Comparison of ENCODE assay signal across 28 mouse cellular contexts in genomic region chr11:119589242-119589641, GRCm38 (mm10). TPM values are rescaled to one million over a fixed set of nuclear protein-coding genes. Genes with fewer than 3 reads are reported as not detected.
DNase-seq lines count a peak whose midpoint lies in the region; ATAC-seq and TF ChIP-seq lines count a peak whose summit lies in the region.
"Had no signal": no experiment of that assay in that cellular context is flagged by ENCODE, and none has a peak within 500 bp of the region (broad histone marks: within the 10 kb centered on the region; RNA-seq: fewer than 3 reads in every experiment).

No protein-coding gene starts in this region.

- no peaks in the 10 kb centered on the region for H3K4me1 ChIP-seq in lung, postnatal 0 days (ENCODE audit: insufficient read depth, low read depth, low read length)
- peaks cover 18% of the 10 kb centered on the region for H3K4me1 ChIP-seq in embryonic facial prominence, embryonic 10.5 days

- no peak for ATAC-seq in lung, postnatal 0 days
- ATAC-seq in granulocyte monocyte progenitor cell, adult 5-6 weeks (replicated peaks; ENCODE audit: poor library complexity, severe bottlenecking): peak; percentile 90
- ATAC-seq: activated CD4-positive, CD25-positive, alpha-beta regulatory T cell, adult 4 months; forebrain, postnatal 0 days; liver, postnatal 0 days had no signal

- H3K4me3 ChIP-seq in lung, postnatal 0 days (ENCODE audit: low read depth, low read length): no peak overlapping the region
- H3K4me3 ChIP-seq in embryonic facial prominence, embryonic 10.5 days: no peak overlapping the region
- no peak overlapping the region for H3K4me3 ChIP-seq in layer of hippocampus, adult 2 months
- H3K4me3 ChIP-seq: embryonic facial prominence, embryonic 15.5 days; gastrocnemius, adult 2 months; heart, embryonic 12.5 days; midbrain, embryonic 10.5 days had no signal

- 73% methylated on average over 7 of the region's 7 CpGs for WGBS in lung, postnatal 0 days
- 85% methylated on average over 7 of the region's 7 CpGs for WGBS in embryonic facial prominence, embryonic 10.5 days

- no peaks in the 10 kb centered on the region for H3K27me3 ChIP-seq in lung, postnatal 0 days (replicated peaks; ENCODE audit: insufficient read depth, low read length)
- H3K27me3 ChIP-seq in embryonic facial prominence, embryonic 10.5 days (replicated peaks; ENCODE audit: low read depth, poor library complexity, severe bottlenecking): peaks cover 20% of the 10 kb centered on the region; the same call in 1 of the 2 replicates

- no peak overlapping the region for H3K4me2 ChIP-seq in lung, postnatal 0 days (replicated peaks; ENCODE audit: low read depth, low read length)
- H3K4me2 ChIP-seq: embryonic facial prominence, embryonic 15.5 days; heart, embryonic 12.5 days; hindbrain, embryonic 14.5 days had no signal

- peak; percentile 32 for DNase-seq in lung, postnatal 36 days
- no peak for DNase-seq in lung, postnatal 0 days (ENCODE audit: low spot score)
- peak; percentile 28 to 45 for DNase-seq in natural killer cell, adult 2 months (ENCODE audit: low spot score in 2 of 2)
- DNase-seq in embryonic facial prominence, embryonic 10.5 days (ENCODE audit: low spot score): no peak
- DNase-seq in layer of hippocampus, adult 2 months (ENCODE audit: low spot score in 2 of 2): no peak
- no peak for DNase-seq in testis, postnatal 10 days (ENCODE audit: low spot score)
- DNase-seq in frontal cortex, postnatal 25 days (ENCODE audit: low spot score in 2 of 2): no peak
- DNase-seq: adrenal gland, postnatal 14 days; cerebellum, adult 11 months; cerebellum, postnatal 14 days; embryo, embryonic 11 days; forebrain, postnatal 0 days; gastrocnemius, adult 2 months; heart, adult 11 months; heart, postnatal 14 days; kidney, adult 11 months; left cerebral cortex, postnatal 4 days; liver; liver, postnatal 0 days; lung, postnatal 14 days; thymus, postnatal 25 days had no signal

- H3K36me3 ChIP-seq in lung, postnatal 0 days (ENCODE audit: insufficient read depth, low read length): no peaks in the 10 kb centered on the region
- H3K36me3 ChIP-seq in embryonic facial prominence, embryonic 10.5 days (replicated peaks): no peaks in the 10 kb centered on the region
- H3K36me3 ChIP-seq: embryonic facial prominence, embryonic 15.5 days; heart, embryonic 12.5 days; midbrain, embryonic 10.5 days had no signal

- no peak overlapping the region for H3K9ac ChIP-seq in lung, postnatal 0 days (replicated peaks; ENCODE audit: low read depth)
- H3K9ac ChIP-seq: embryonic facial prominence, embryonic 15.5 days; forebrain, postnatal 0 days; heart, embryonic 12.5 days; hindbrain, embryonic 14.5 days; liver, postnatal 0 days had no signal

- no peak for TF ChIP-seq CTCF in lung, postnatal 0 days (IDR thresholded peaks at IDR 0.05)
- TF ChIP-seq CTCF in layer of hippocampus, adult 2 months (conservative IDR thresholded peaks at IDR 0.05): no peak

- H3K27ac ChIP-seq in lung, postnatal 0 days (ENCODE audit: low read length): no peak overlapping the region
- no peak overlapping the region for H3K27ac ChIP-seq in embryonic facial prominence, embryonic 10.5 days (replicated peaks)
- no peak overlapping the region for H3K27ac ChIP-seq in layer of hippocampus, adult 2 months
- H3K27ac ChIP-seq: embryonic facial prominence, embryonic 15.5 days; gastrocnemius, adult 2 months; hindbrain, embryonic 14.5 days; kidney, postnatal 0 days; midbrain, embryonic 10.5 days had no signal

- H3K9me3 ChIP-seq in lung, postnatal 0 days (ENCODE audit: low read length): no peaks in the 10 kb centered on the region
- H3K9me3 ChIP-seq in embryonic facial prominence, embryonic 10.5 days: no peaks in the 10 kb centered on the region
- H3K9me3 ChIP-seq: embryonic facial prominence, embryonic 15.5 days; heart, embryonic 12.5 days; midbrain, embryonic 10.5 days had no signal

- TF ChIP-seq EP300 in lung, postnatal 0 days (IDR thresholded peaks at IDR 0.05): no peak

RNA-seq across cellular contexts. Expression of gene Rptor, which starts 13.5 kb away (rescaled TPM):
- 5.3 and 5.6 TPM in 2 replicates for polyA plus RNA-seq in lung, postnatal 0 days (2015; fragmentation: Nextera tagmentation; extraction: Ambion mirVana)
- total RNA-seq in granulocyte monocyte progenitor cell, adult 5-6 weeks (2014; fragmentation: Nextera tagmentation): 23.8 and 33.0 TPM in 2 replicates
- 13.7 and 20.9 TPM in 2 replicates for total RNA-seq in granulocyte monocyte progenitor cell, adult 5-6 weeks (2017)
- 14.4 and 15.7 TPM in 2 replicates for polyA plus RNA-seq in embryonic facial prominence, embryonic 10.5 days (2016; fragmentation: Nextera tagmentation; extraction: Ambion mirVana)
- 10 to 100 TPM; 62.3 to 66.1 TPM for total RNA-seq in layer of hippocampus, adult 2 months (2021)

RNA-seq across cellular contexts. Expression of gene Nptx1, which starts 41.7 kb away (rescaled TPM):
- 1.7 and 2.1 TPM in 2 replicates for polyA plus RNA-seq in lung, postnatal 0 days (2015; fragmentation: Nextera tagmentation; extraction: Ambion mirVana)
- not detected in 2 replicates for total RNA-seq in granulocyte monocyte progenitor cell, adult 5-6 weeks (2014; fragmentation: Nextera tagmentation)
- total RNA-seq in granulocyte monocyte progenitor cell, adult 5-6 weeks (2017): not detected in 2 replicates
- 1.9 and 2.6 TPM in 2 replicates for polyA plus RNA-seq in embryonic facial prominence, embryonic 10.5 days (2016; fragmentation: Nextera tagmentation; extraction: Ambion mirVana)
- 100 to 1,000 TPM; 475 to 499 TPM for total RNA-seq in layer of hippocampus, adult 2 months (2021)
- total RNA-seq: gastrocnemius, adult 2 months had no signal
- polyA plus RNA-seq: activated CD4-positive, CD25-positive, alpha-beta regulatory T cell, adult 4 months; liver, postnatal 0 days had no signal

Comparison
In these comparisons a context has a peak if more than half of its experiments do, and no peak if none do; other contexts are left out.
1. DNase-seq: peak in lung, postnatal 36 days (single experiment) and natural killer cell, adult 2 months (2 of 2); none in lung, postnatal 0 days (single experiment), embryonic facial prominence, embryonic 10.5 days (single experiment), layer of hippocampus, adult 2 months (0 of 2), testis, postnatal 10 days (single experiment) and frontal cortex, postnatal 25 days (0 of 2).
2. RNA of gene Nptx1, which starts 41.7 kb away (total RNA-seq): 475 to 499 TPM in layer of hippocampus, adult 2 months; not detected in granulocyte monocyte progenitor cell, adult 5-6 weeks; every median in the first group is over 100 times any median in the second.